Mouse (Mus musculus) left cerebral cortex, postnatal 14 days (tissue): Measurements from ENCODE around the gene Stag3. TPM values are rescaled to one million over a fixed set of nuclear protein-coding genes. Genes with fewer than 3 reads are reported as not detected.

Experiments used
- DNase-seq, 2 experiments: peaks; one replicate each; pipeline ENCODE4 v3.0.0; 2021 to 2022; ENCODE audit warnings: low spot score in 2 of 2, mixed read lengths in 1 of 2
- intact Hi-C: fragments of 180-260 bp; cut with DNase I; formaldehyde crosslinking; loops from one replicate; pipeline ENCODE4 v1.15.1; 2025
- total RNA-seq, 2 experiments: library from RNA; stranded (reverse); gene quantifications; 2 replicates each; pipeline ENCODE4 v1.2.3; 2021

Stag3 gene
- total RNA-seq, 2 experiments from 2014 or later, result 1.1 to 1.8 TPM

GRCm38 (mm10) chr5:138264207-138264578, 15.8 kb upstream of the Stag3 start:
- DNase-seq, result no peak
- intact Hi-C loops, result loop anchor here (10.0 kb wide), 1 partner anchor 181 kb away; the partner anchor contains the start of gene Zfp157

GRCm38 (mm10) chr5:138265712-138266111, 14.3 kb upstream of the Stag3 start:
- intact Hi-C loops, result loop anchor here (10.0 kb wide), 1 partner anchor 179 kb away; the partner anchor contains the start of gene Zfp157
- DNase-seq, result no peak

- DNase-seq, result no peak
- intact Hi-C loops, result loop anchor here (10.0 kb wide), 1 partner anchor 178 kb away; the partner anchor contains the start of gene Zfp157
Observed at GRCm38 (mm10) chr5:138267114-138267513, 12.9 kb upstream of the Stag3 start.

- intact Hi-C loops, result loop anchor here (10.0 kb wide), 1 partner anchor 176 kb away; the partner anchor contains the start of gene Zfp157
- DNase-seq, result no peak
Observed at GRCm38 (mm10) chr5:138268980-138269379, 11.1 kb upstream of the Stag3 start.

- intact Hi-C loops, result no loop called here
- DNase-seq, result no peak
Observed at GRCm38 (mm10) chr5:138271232-138271631, 8.8 kb upstream of the Stag3 start.

GRCm38 (mm10) chr5:138272409-138272923, 7.6 kb upstream of the Stag3 start, which contains the start of gene Gal3st4:
Gene Gal3st4, minus strand, starts transcription at chr5:138272840.
- intact Hi-C loops, result no loop called here
- no peak for DNase-seq

GRCm38 (mm10) chr5:138274186-138274585, 5.9 kb upstream of the Stag3 start:
- intact Hi-C loops, result no loop called here
- no peak for DNase-seq

- no peak for DNase-seq
- intact Hi-C loops, result no loop called here
Observed at GRCm38 (mm10) chr5:138275216-138276050, 4.6 kb upstream of the Stag3 start.

- intact Hi-C loops, result no loop called here
- no peak for DNase-seq
Observed at GRCm38 (mm10) chr5:138277994-138278393, 2.0 kb upstream of the Stag3 start.

GRCm38 (mm10) chr5:138280425-138280768, 357 bp downstream of the Stag3 start:
- DNase-seq, result no peak
- intact Hi-C loops, result no loop called here

GRCm38 (mm10) chr5:138280829-138281228, 789 bp downstream of the Stag3 start:
- intact Hi-C loops, result no loop called here
- DNase-seq, result no peak

- no peak for DNase-seq
- intact Hi-C loops, result no loop called here
Observed at GRCm38 (mm10) chr5:138281798-138282197, 1.8 kb downstream of the Stag3 start.

- intact Hi-C loops, result no loop called here
- DNase-seq, result no peak
Observed at GRCm38 (mm10) chr5:138283540-138283939, 3.5 kb downstream of the Stag3 start.

- intact Hi-C loops, result no loop called here
- no peak for DNase-seq
Observed at GRCm38 (mm10) chr5:138287861-138288260, 7.8 kb downstream of the Stag3 start.

GRCm38 (mm10) chr5:138291638-138292037, 11.6 kb downstream of the Stag3 start:
- intact Hi-C loops, result no loop called here
- no peak for DNase-seq

- intact Hi-C loops, result no loop called here
- no peak for DNase-seq
Observed at GRCm38 (mm10) chr5:138294158-138294557, 14.1 kb downstream of the Stag3 start.

GRCm38 (mm10) chr5:138299613-138300012, 19.6 kb downstream of the Stag3 start:
- intact Hi-C loops, result no loop called here
- DNase-seq, result no peak

GRCm38 (mm10) chr5:138312795-138313194, 32.8 kb downstream of the Stag3 start:
- no peak for DNase-seq
- intact Hi-C loops, result no loop called here

GRCm38 (mm10) chr5:138341661-138342060, 61.6 kb downstream of the Stag3 start, which contains the start of gene Pvrig:
Gene Pvrig, plus strand, starts transcription at chr5:138341961.
- intact Hi-C loops, result no loop called here

GRCm38 (mm10) chr5:138343216-138343615, 63.2 kb downstream of the Stag3 start:
- no peak for DNase-seq
- intact Hi-C loops, result no loop called here

More at GRCm38 (mm10) chr5:138341661-138342060, 61.6 kb downstream of the Stag3 start, which contains the start of gene Pvrig:
- no peak for DNase-seq
